Mouse (Mus musculus): ENCODE results near the gene Zdhhc24. TPM values are rescaled to one million over a fixed set of nuclear protein-coding genes. Genes with fewer than 3 reads are reported as not detected.

Zdhhc24 gene
- polyA plus RNA-seq, 1 experiment = 25.0 TPM

DNA sequence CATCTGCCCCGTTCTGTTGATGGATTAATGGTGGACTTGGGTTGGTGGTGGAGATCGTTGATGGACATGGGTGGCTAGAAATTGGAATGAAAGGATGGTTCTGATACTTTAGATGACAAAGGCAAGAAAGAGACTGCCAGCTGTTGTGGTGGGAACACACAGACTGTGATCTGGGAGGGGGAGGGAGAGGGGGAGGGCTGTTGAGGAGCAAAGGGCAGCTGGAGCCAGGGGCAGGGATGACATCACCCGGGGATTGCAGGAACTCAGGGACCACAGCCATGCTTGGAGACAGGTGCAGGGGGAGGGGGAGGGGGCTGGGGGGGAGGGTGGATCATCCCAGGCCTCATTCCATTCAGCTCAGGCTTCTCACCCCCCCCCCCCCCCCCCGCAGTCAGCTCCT is 2.2 kb upstream of the Zdhhc24 start:
- peaks cover 4% of the 10 kb centered on the region; the same call in 1 of the 2 replicates for H3K4me1 ChIP-seq (ENCODE audit: control insufficient read depth, insufficient read depth, insufficient read length)
- no peaks in the 10 kb centered on the region for H3K27me3 ChIP-seq (ENCODE audit: control insufficient read depth, insufficient read depth, low read length)
- H3K4me3 ChIP-seq (ENCODE audit: extremely low read depth, insufficient read depth, insufficient read length) = no peak overlapping the region
- TF ChIP-seq CTCF (IDR thresholded peaks at IDR 0.05; ENCODE audit: extremely low read depth, insufficient read depth, insufficient read length, insufficient replicate concordance) (no peak), POLR2A (IDR thresholded peaks at IDR 0.05; ENCODE audit: low read depth, low read length) (no peak)
- no peak for DNase-seq (ENCODE audit: low read depth in 1 of 2, low spot score in 2 of 2)
- no peak overlapping the region for H3K27ac ChIP-seq (ENCODE audit: insufficient read depth, low read length)
- 69% methylated on average over 3 of the region's 4 CpGs for WGBS
- no peaks in the 10 kb centered on the region for H3K36me3 ChIP-seq (ENCODE audit: control insufficient read depth, insufficient read depth, low read length)

DNA sequence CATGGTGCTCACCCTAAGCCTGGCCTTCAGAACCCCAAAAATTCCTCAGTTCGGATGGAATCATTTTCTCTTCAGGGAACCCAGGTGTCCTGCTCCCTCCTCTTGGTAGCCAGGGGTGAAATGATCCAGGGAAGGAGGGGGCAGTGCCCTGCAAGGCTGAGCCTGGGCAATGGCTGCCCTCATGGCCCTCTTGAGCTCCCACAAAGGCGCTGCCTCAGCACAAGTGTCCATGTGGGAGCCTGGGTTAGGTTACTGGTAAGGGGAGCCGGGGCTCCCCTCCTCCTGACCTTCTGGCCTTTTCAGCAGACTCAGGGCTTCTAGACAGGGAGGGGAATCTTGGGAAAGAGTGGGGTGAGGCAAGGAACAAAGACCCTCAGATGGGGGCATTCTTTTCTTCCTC is 1.7 kb upstream of the Zdhhc24 start:
- WGBS = 88% methylated on average over 3 of the region's 3 CpGs
- TF ChIP-seq POLR2A (IDR thresholded peaks at IDR 0.05; ENCODE audit: low read depth, low read length) (no peak), CTCF (IDR thresholded peaks at IDR 0.05; ENCODE audit: extremely low read depth, insufficient read depth, insufficient read length, insufficient replicate concordance) (no peak)
- no peaks in the 10 kb centered on the region for H3K27me3 ChIP-seq (ENCODE audit: control insufficient read depth, insufficient read depth, low read length)

GRCm38 (mm10) chr19:4877785-4878184 is 683 bp upstream of the Zdhhc24 start, which contains the start of gene Actn3:
Actn3 (minus strand) TSS chr19:4877909.
- Histone ChIP-seq H3K4me1 (ENCODE audit: control insufficient read depth, insufficient read depth, insufficient read length) (peaks cover 4% of the 10 kb centered on the region; the same call in 1 of the 2 replicates), H3K36me3 (ENCODE audit: control insufficient read depth, insufficient read depth, low read length) (no peaks in the 10 kb centered on the region), H3K27ac (ENCODE audit: insufficient read depth, low read length) (peak within 1 kb of the TSS; percentile 14; the same call in 1 of the 2 replicates), H3K27me3 (ENCODE audit: control insufficient read depth, insufficient read depth, low read length) (no peaks in the 10 kb centered on the region), H3K4me3 (ENCODE audit: extremely low read depth, insufficient read depth, insufficient read length) (peak within 1 kb of the TSS; percentile 94)
- 15% methylated on average over 17 of the region's 17 CpGs for WGBS
- TF ChIP-seq CTCF (IDR thresholded peaks at IDR 0.05; ENCODE audit: extremely low read depth, insufficient read depth, insufficient read length, insufficient replicate concordance) (no peak), POLR2A (IDR thresholded peaks at IDR 0.05; ENCODE audit: low read depth, low read length) (no peak)
- no peak for DNase-seq (ENCODE audit: low read depth in 1 of 2, low spot score in 2 of 2)

More for the DNA sequence above, 1.7 kb upstream of the Zdhhc24 start:
- DNase-seq (ENCODE audit: low read depth in 1 of 2, low spot score in 2 of 2) = no peak
- H3K4me3 ChIP-seq (ENCODE audit: extremely low read depth, insufficient read depth, insufficient read length) = no peak overlapping the region
- H3K27ac ChIP-seq (ENCODE audit: insufficient read depth, low read length) = no peak overlapping the region
- H3K4me1 ChIP-seq (ENCODE audit: control insufficient read depth, insufficient read depth, insufficient read length) = peaks cover 4% of the 10 kb centered on the region; the same call in 1 of the 2 replicates
- no peaks in the 10 kb centered on the region for H3K36me3 ChIP-seq (ENCODE audit: control insufficient read depth, insufficient read depth, low read length)

- no peak overlapping the region for H3K4me3 ChIP-seq (ENCODE audit: extremely low read depth, insufficient read depth, insufficient read length)
- H3K27ac ChIP-seq (ENCODE audit: insufficient read depth, low read length) = no peak overlapping the region
Measured at GRCm38 (mm10) chr19:4879324-4879703, 846 bp downstream of the Zdhhc24 start.

GRCm38 (mm10) chr19:4883961-4884360 is 5.5 kb downstream of the Zdhhc24 start:
- no peaks in the 10 kb centered on the region for H3K4me1 ChIP-seq (ENCODE audit: control insufficient read depth, insufficient read depth, insufficient read length)
- DNase-seq (ENCODE audit: low read depth in 1 of 2, low spot score in 2 of 2) = no peak
- H3K27me3 ChIP-seq (ENCODE audit: control insufficient read depth, insufficient read depth, low read length) = no peaks in the 10 kb centered on the region
- no peak overlapping the region for H3K4me3 ChIP-seq (ENCODE audit: extremely low read depth, insufficient read depth, insufficient read length)
- H3K27ac ChIP-seq (ENCODE audit: insufficient read depth, low read length) = no peak overlapping the region
- no peaks in the 10 kb centered on the region for H3K36me3 ChIP-seq (ENCODE audit: control insufficient read depth, insufficient read depth, low read length)
- no peak for TF ChIP-seq POLR2A (IDR thresholded peaks at IDR 0.05; ENCODE audit: low read depth, low read length)
- TF ChIP-seq CTCF (IDR thresholded peaks at IDR 0.05; ENCODE audit: extremely low read depth, insufficient read depth, insufficient read length, insufficient replicate concordance) = no peak
- 93% methylated on average over 4 of the region's 4 CpGs for WGBS

More at GRCm38 (mm10) chr19:4879324-4879703, 846 bp downstream of the Zdhhc24 start:
- WGBS = 65% methylated on average over 10 of the region's 10 CpGs
- Histone ChIP-seq H3K4me1 (ENCODE audit: control insufficient read depth, insufficient read depth, insufficient read length) (peaks cover 4% of the 10 kb centered on the region; the same call in 1 of the 2 replicates), H3K36me3 (ENCODE audit: control insufficient read depth, insufficient read depth, low read length) (no peaks in the 10 kb centered on the region), H3K27me3 (ENCODE audit: control insufficient read depth, insufficient read depth, low read length) (no peaks in the 10 kb centered on the region)
- no peak for DNase-seq (ENCODE audit: low read depth in 1 of 2, low spot score in 2 of 2)
- TF ChIP-seq CTCF (IDR thresholded peaks at IDR 0.05; ENCODE audit: extremely low read depth, insufficient read depth, insufficient read length, insufficient replicate concordance) = no peak
- no peak for TF ChIP-seq POLR2A (IDR thresholded peaks at IDR 0.05; ENCODE audit: low read depth, low read length)

DNA sequence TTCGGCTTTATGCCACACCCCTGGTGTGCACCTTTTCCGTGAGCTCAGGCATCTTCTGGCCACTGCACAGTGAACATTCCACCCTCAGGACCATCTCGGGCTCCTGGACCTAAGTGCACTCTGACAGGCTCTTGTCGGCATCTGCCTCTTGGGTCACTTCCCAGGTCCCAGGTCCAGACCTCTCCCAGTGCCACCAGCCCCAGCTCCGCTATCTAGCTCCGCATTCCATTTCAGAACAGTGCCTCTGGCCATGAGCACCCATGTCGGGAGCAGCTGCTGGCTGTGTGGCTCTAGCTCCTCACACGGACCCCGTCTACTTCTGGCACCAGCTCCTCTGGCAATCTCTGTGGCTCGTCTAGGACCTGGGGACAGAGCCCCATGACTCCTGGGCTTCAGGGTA is 11.3 kb downstream of the Zdhhc24 start:
- 91% methylated on average over 10 of the region's 10 CpGs for WGBS
- H3K4me3 ChIP-seq (ENCODE audit: extremely low read depth, insufficient read depth, insufficient read length) = no peak overlapping the region
- no peaks in the 10 kb centered on the region for H3K36me3 ChIP-seq (ENCODE audit: control insufficient read depth, insufficient read depth, low read length)
- H3K4me1 ChIP-seq (ENCODE audit: control insufficient read depth, insufficient read depth, insufficient read length) = no peaks in the 10 kb centered on the region
- H3K27me3 ChIP-seq (ENCODE audit: control insufficient read depth, insufficient read depth, low read length) = no peaks in the 10 kb centered on the region
- DNase-seq (ENCODE audit: low read depth in 1 of 2, low spot score in 2 of 2) = no peak
- TF ChIP-seq POLR2A (IDR thresholded peaks at IDR 0.05; ENCODE audit: low read depth, low read length) = no peak
- TF ChIP-seq CTCF (IDR thresholded peaks at IDR 0.05; ENCODE audit: extremely low read depth, insufficient read depth, insufficient read length, insufficient replicate concordance) = no peak
- no peak overlapping the region for H3K27ac ChIP-seq (ENCODE audit: insufficient read depth, low read length)

DNA sequence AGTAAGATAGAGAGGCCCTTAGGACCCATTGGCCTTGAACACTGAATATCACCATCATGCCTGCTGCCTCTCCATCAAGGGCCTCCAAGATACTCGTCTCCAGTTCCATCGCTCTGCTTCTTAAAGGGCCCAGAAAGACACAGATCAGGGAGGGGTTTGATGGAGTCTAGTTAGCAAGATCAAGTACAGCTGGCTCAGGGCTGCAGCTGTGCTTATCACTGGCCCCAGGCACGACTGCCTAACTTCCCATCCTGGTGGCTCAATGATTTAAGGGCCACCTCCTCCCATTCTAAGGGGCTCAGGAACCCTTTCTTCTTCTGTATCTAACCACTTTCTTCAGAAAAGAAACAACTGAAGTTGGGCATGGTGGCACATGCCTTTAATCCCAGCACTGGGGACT is 13.3 kb downstream of the Zdhhc24 start:
- H3K27ac ChIP-seq (ENCODE audit: insufficient read depth, low read length) = no peak overlapping the region
- no peaks in the 10 kb centered on the region for H3K27me3 ChIP-seq (ENCODE audit: control insufficient read depth, insufficient read depth, low read length)
- H3K36me3 ChIP-seq (ENCODE audit: control insufficient read depth, insufficient read depth, low read length) = no peaks in the 10 kb centered on the region
- WGBS = 62% methylated on average over 3 of the region's 3 CpGs
- no peak for TF ChIP-seq CTCF (IDR thresholded peaks at IDR 0.05; ENCODE audit: extremely low read depth, insufficient read depth, insufficient read length, insufficient replicate concordance)
- no peak for TF ChIP-seq POLR2A (IDR thresholded peaks at IDR 0.05; ENCODE audit: low read depth, low read length)
- DNase-seq (ENCODE audit: low read depth in 1 of 2, low spot score in 2 of 2) = no peak
- H3K4me3 ChIP-seq (ENCODE audit: extremely low read depth, insufficient read depth, insufficient read length) = no peak overlapping the region
- H3K4me1 ChIP-seq (ENCODE audit: control insufficient read depth, insufficient read depth, insufficient read length) = no peaks in the 10 kb centered on the region
